Comparison of ENCODE assay signal across 8 mouse cellular contexts in genomic region chr16:55966212-55966871, GRCm38 (mm10). TPM values are rescaled to one million over a fixed set of nuclear protein-coding genes. Genes with fewer than 3 reads are reported as not detected.
A peak's percentile ranks its signal among the peaks of the same experiment; 100 is the strongest.
DNase-seq lines count a peak whose midpoint lies in the region; ATAC-seq and TF ChIP-seq lines count a peak whose summit lies in the region.

TSS of gene Rpl24 (plus strand) at chr16:55966275.

- peak within 1 kb of the TSS; percentile 69 for H3K4me2 ChIP-seq in forebrain, postnatal 0 days (ENCODE audit: low read depth)
- peak within 1 kb of the TSS; percentile 81 for H3K4me2 ChIP-seq in lung, embryonic 15.5 days

- peak; percentile 83 for ATAC-seq in G1E (ENCODE audit: extremely low read depth, insufficient number of reproducible peaks, low FRiP score, poor library complexity, severe bottlenecking)
- peak; percentile 97 for ATAC-seq in forebrain, postnatal 0 days
- ATAC-seq in lung, embryonic 15.5 days (ENCODE audit: borderline replicate concordance, extremely low read depth, low FRiP score, low TSS enrichment): peak; percentile 93

- H3K4me1 ChIP-seq in G1E (ENCODE audit: insufficient read depth, low read depth, low read length): peaks cover 39% of the 10 kb centered on the region
- peaks cover 6% of the 10 kb centered on the region for H3K4me1 ChIP-seq in forebrain, postnatal 0 days (ENCODE audit: insufficient read depth)
- H3K4me1 ChIP-seq in lung, embryonic 15.5 days: peaks cover 26% of the 10 kb centered on the region

- H3K9me3 ChIP-seq in G1E (replicated peaks): no peaks in the 10 kb centered on the region
- H3K9me3 ChIP-seq in forebrain, postnatal 0 days (ENCODE audit: low read length): no peaks in the 10 kb centered on the region
- H3K9me3 ChIP-seq in lung, embryonic 15.5 days: no peaks in the 10 kb centered on the region

- DNase-seq in G1E (ENCODE audit: low spot score): peak; percentile 82
- DNase-seq in cerebellum, adult 18-20 months: peak; percentile 96
- peak; percentile 97 for DNase-seq in forebrain, postnatal 0 days
- peak; percentile 95 for DNase-seq in heart, postnatal 4 days
- peak; percentile 96 for DNase-seq in layer of hippocampus, adult 8-10 months (ENCODE audit: low spot score in 2 of 2)
- peak; percentile 90 for DNase-seq in ovary, adult 18-20 months (ENCODE audit: low spot score)
- DNase-seq in thymus, postnatal 0 days (ENCODE audit: low spot score): peak; percentile 92

- H3K27ac ChIP-seq in forebrain, postnatal 0 days (ENCODE audit: low read depth, low read length): peak within 1 kb of the TSS; percentile 89
- peak within 1 kb of the TSS; percentile 83 for H3K27ac ChIP-seq in lung, embryonic 15.5 days

- peak within 1 kb of the TSS; percentile 87 for H3K9ac ChIP-seq in forebrain, postnatal 0 days
- H3K9ac ChIP-seq in lung, embryonic 15.5 days: peak within 1 kb of the TSS; percentile 79

- H3K36me3 ChIP-seq in G1E (replicated peaks): peaks cover 37% of the 10 kb centered on the region
- peaks cover 22% of the 10 kb centered on the region for H3K36me3 ChIP-seq in forebrain, postnatal 0 days (ENCODE audit: insufficient read depth)
- peaks cover 32% of the 10 kb centered on the region for H3K36me3 ChIP-seq in lung, embryonic 15.5 days

- H3K27me3 ChIP-seq in G1E (ENCODE audit: insufficient read depth, low read length): no peaks in the 10 kb centered on the region
- H3K27me3 ChIP-seq in forebrain, postnatal 0 days (ENCODE audit: insufficient read depth, low read length): no peaks in the 10 kb centered on the region
- no peaks in the 10 kb centered on the region for H3K27me3 ChIP-seq in lung, embryonic 15.5 days

- no peak for TF ChIP-seq CTCF in G1E (IDR thresholded peaks at IDR 0.05; ENCODE audit: low read depth, low read length)
- no peak; the same call in 1 of the 2 replicates for TF ChIP-seq CTCF in forebrain, postnatal 0 days (IDR thresholded peaks at IDR 0.05; ENCODE audit: low read depth)

- peak within 1 kb of the TSS; percentile 76 for H3K4me3 ChIP-seq in G1E (ENCODE audit: low read depth, low read length)
- peak within 1 kb of the TSS; percentile 76 for H3K4me3 ChIP-seq in forebrain, postnatal 0 days (ENCODE audit: low read depth, low read length)
- H3K4me3 ChIP-seq in lung, embryonic 15.5 days: peak within 1 kb of the TSS; percentile 77

- under 1% methylated on average over 42 of the region's 42 CpGs for WGBS in forebrain, postnatal 0 days
- under 1% methylated on average over 42 of the region's 42 CpGs for WGBS in lung, embryonic 15.5 days

RNA-seq across cellular contexts. Expression of gene Rpl24, which starts in this region (rescaled TPM):
- total RNA-seq in G1E (2014; fragmentation: Nextera tagmentation): 410 and 496 TPM in 2 replicates
- total RNA-seq in G1E (2017): 1,331 and 1,386 TPM in 2 replicates
- 62.5 and 148 TPM in 2 replicates for polyA plus RNA-seq in G1E (2012)
- 576 and 901 TPM in 2 replicates for total RNA-seq in forebrain, postnatal 0 days (2014; rRNA removed)
- polyA plus RNA-seq in forebrain, postnatal 0 days (2015; fragmentation: Nextera tagmentation; extraction: Ambion mirVana): 584 and 740 TPM in 2 replicates
- 100 to 1,000 TPM; 714 to 743 TPM for total RNA-seq in heart, postnatal 4 days (2021)
- 100 to 1,000 TPM; 327 to 441 (median 373) TPM for total RNA-seq in layer of hippocampus, adult 8-10 months (2022)
- 687 and 756 TPM in 2 replicates for polyA plus RNA-seq in lung, embryonic 15.5 days (2015; fragmentation: Nextera tagmentation; extraction: Ambion mirVana)
- polyA plus RNA-seq in thymus, postnatal 0 days (2015; fragmentation: Nextera tagmentation; extraction: Ambion mirVana): 1,051 and 1,112 TPM in 2 replicates

Comparison
In these comparisons a context has a peak if more than half of its experiments do, and no peak if none do; other contexts are left out.
1. Peak in every context shown above with its lines: DNase-seq, ATAC-seq, H3K4me3 ChIP-seq and H3K27ac ChIP-seq.